Mouse (Mus musculus): ENCODE results near the gene Vmn2r89. TPM values are rescaled to one million over a fixed set of nuclear protein-coding genes. Genes with fewer than 3 reads are reported as not detected.
"Not testable (repeated sequence)": the region's sequence is repeated elsewhere in the genome, so short reads cannot be mapped to it uniquely, and the experiment has no call there.

Gene Vmn2r89
- polyA plus RNA-seq (2015; fragmentation: Nextera tagmentation; extraction: Ambion mirVana), result not detected in 2 replicates

GRCm38 (mm10) chr14:51451557-51451956 lies at the start of gene Vmn2r89:
Vmn2r89 (plus strand) TSS chr14:51451857.
- not testable (repeated sequence) for H3K9me3 ChIP-seq (ENCODE audit: control insufficient read depth, low read length); H3K4me3 ChIP-seq (replicated peaks; ENCODE audit: low read length); ATAC-seq; H3K9ac ChIP-seq (replicated peaks; ENCODE audit: low read depth, low read length); H3K27me3 ChIP-seq (replicated peaks; ENCODE audit: control insufficient read depth, insufficient read depth, low read length); H3K4me2 ChIP-seq (ENCODE audit: low read length); H3K36me3 ChIP-seq (ENCODE audit: control insufficient read depth, insufficient read depth); H3K27ac ChIP-seq (ENCODE audit: low read length); H3K4me1 ChIP-seq (replicated peaks; ENCODE audit: control insufficient read depth, insufficient read depth, low read length)
- 80% methylated on average over 2 of the region's 2 CpGs for WGBS

GRCm38 (mm10) chr14:51410520-51410919 lies 41.1 kb upstream of the Vmn2r89 start, which contains the start of gene Vmn2r88:
Vmn2r88 (plus strand) TSS chr14:51410820.
- Histone ChIP-seq H3K4me2 (ENCODE audit: low read length) (no peak within 1 kb of the TSS), H3K4me3 (replicated peaks; ENCODE audit: low read length) (no peak within 1 kb of the TSS), H3K36me3 (ENCODE audit: control insufficient read depth, insufficient read depth) (no peaks in the 10 kb centered on the region), H3K27me3 (replicated peaks; ENCODE audit: control insufficient read depth, insufficient read depth, low read length) (no peaks in the 10 kb centered on the region), H3K9ac (replicated peaks; ENCODE audit: low read depth, low read length) (no peak within 1 kb of the TSS), H3K4me1 (replicated peaks; ENCODE audit: control insufficient read depth, insufficient read depth, low read length) (no peaks in the 10 kb centered on the region), H3K9me3 (ENCODE audit: control insufficient read depth, low read length) (no peaks in the 10 kb centered on the region), H3K27ac (ENCODE audit: low read length) (no peak within 1 kb of the TSS)
- no peak for ATAC-seq
- 80% methylated on average over 1 of the region's 1 CpGs for WGBS

- H3K9me3 ChIP-seq (ENCODE audit: control insufficient read depth, low read length), result no peaks in the 10 kb centered on the region
- H3K4me2 ChIP-seq (ENCODE audit: low read length), result no peak overlapping the region
- H3K4me1 ChIP-seq (replicated peaks; ENCODE audit: control insufficient read depth, insufficient read depth, low read length), result no peaks in the 10 kb centered on the region
- H3K9ac ChIP-seq (replicated peaks; ENCODE audit: low read depth, low read length), result no peak overlapping the region
- H3K27me3 ChIP-seq (replicated peaks; ENCODE audit: control insufficient read depth, insufficient read depth, low read length), result no peaks in the 10 kb centered on the region
- H3K36me3 ChIP-seq (ENCODE audit: control insufficient read depth, insufficient read depth), result no peaks in the 10 kb centered on the region
- WGBS, result 60% methylated on average over 2 of the region's 2 CpGs
- H3K27ac ChIP-seq (ENCODE audit: low read length), result no peak overlapping the region
- ATAC-seq, result no peak
- H3K4me3 ChIP-seq (replicated peaks; ENCODE audit: low read length), result no peak overlapping the region
These were observed 27.8 kb upstream of the Vmn2r89 start for GRCm38 (mm10) chr14:51423885-51424284.

GRCm38 (mm10) chr14:51430138-51430537 lies 21.5 kb upstream of the Vmn2r89 start:
- not testable (repeated sequence) for ATAC-seq; H3K27me3 ChIP-seq (replicated peaks; ENCODE audit: control insufficient read depth, insufficient read depth, low read length); H3K4me2 ChIP-seq (ENCODE audit: low read length); H3K36me3 ChIP-seq (ENCODE audit: control insufficient read depth, insufficient read depth); H3K27ac ChIP-seq (ENCODE audit: low read length); H3K4me3 ChIP-seq (replicated peaks; ENCODE audit: low read length); H3K4me1 ChIP-seq (replicated peaks; ENCODE audit: control insufficient read depth, insufficient read depth, low read length); H3K9me3 ChIP-seq (ENCODE audit: control insufficient read depth, low read length); H3K9ac ChIP-seq (replicated peaks; ENCODE audit: low read depth, low read length)

- Histone ChIP-seq H3K27ac (ENCODE audit: low read length) (no peak overlapping the region), H3K4me1 (replicated peaks; ENCODE audit: control insufficient read depth, insufficient read depth, low read length) (no peaks in the 10 kb centered on the region), H3K27me3 (replicated peaks; ENCODE audit: control insufficient read depth, insufficient read depth, low read length) (no peaks in the 10 kb centered on the region), H3K4me2 (ENCODE audit: low read length) (no peak overlapping the region), H3K36me3 (ENCODE audit: control insufficient read depth, insufficient read depth) (no peaks in the 10 kb centered on the region), H3K9me3 (ENCODE audit: control insufficient read depth, low read length) (no peaks in the 10 kb centered on the region), H3K4me3 (replicated peaks; ENCODE audit: low read length) (no peak overlapping the region), H3K9ac (replicated peaks; ENCODE audit: low read depth, low read length) (no peak overlapping the region)
- ATAC-seq, result no peak
- WGBS, result 97% methylated on average over 16 of the region's 16 CpGs
These were observed 17.1 kb upstream of the Vmn2r89 start for GRCm38 (mm10) chr14:51434546-51434945.

GRCm38 (mm10) chr14:51435020-51435419 lies 16.6 kb upstream of the Vmn2r89 start:
- Histone ChIP-seq H3K27me3 (replicated peaks; ENCODE audit: control insufficient read depth, insufficient read depth, low read length) (no peaks in the 10 kb centered on the region), H3K27ac (ENCODE audit: low read length) (no peak overlapping the region), H3K4me3 (replicated peaks; ENCODE audit: low read length) (no peak overlapping the region), H3K36me3 (ENCODE audit: control insufficient read depth, insufficient read depth) (no peaks in the 10 kb centered on the region), H3K4me2 (ENCODE audit: low read length) (no peak overlapping the region), H3K9ac (replicated peaks; ENCODE audit: low read depth, low read length) (no peak overlapping the region), H3K9me3 (ENCODE audit: control insufficient read depth, low read length) (no peaks in the 10 kb centered on the region), H3K4me1 (replicated peaks; ENCODE audit: control insufficient read depth, insufficient read depth, low read length) (no peaks in the 10 kb centered on the region)
- 97% methylated on average over 26 of the region's 26 CpGs for whole genome bisulfite sequencing
- no peak for ATAC-seq

GRCm38 (mm10) chr14:51438955-51439354 lies 12.7 kb upstream of the Vmn2r89 start:
- H3K4me1 ChIP-seq (replicated peaks; ENCODE audit: control insufficient read depth, insufficient read depth, low read length), result no peaks in the 10 kb centered on the region
- H3K27ac ChIP-seq (ENCODE audit: low read length), result no peak overlapping the region
- H3K4me3 ChIP-seq (replicated peaks; ENCODE audit: low read length), result no peak overlapping the region
- H3K36me3 ChIP-seq (ENCODE audit: control insufficient read depth, insufficient read depth), result no peaks in the 10 kb centered on the region
- no peak overlapping the region for H3K9ac ChIP-seq (replicated peaks; ENCODE audit: low read depth, low read length)
- no peak overlapping the region for H3K4me2 ChIP-seq (ENCODE audit: low read length)
- ATAC-seq, result no peak
- 73% methylated on average over 4 of the region's 4 CpGs for WGBS
- no peaks in the 10 kb centered on the region for H3K9me3 ChIP-seq (ENCODE audit: control insufficient read depth, low read length)
- no peaks in the 10 kb centered on the region for H3K27me3 ChIP-seq (replicated peaks; ENCODE audit: control insufficient read depth, insufficient read depth, low read length)

GRCm38 (mm10) chr14:51480278-51480677 lies 28.6 kb downstream of the Vmn2r89 start:
- H3K4me2 ChIP-seq (ENCODE audit: low read length); H3K27me3 ChIP-seq (replicated peaks; ENCODE audit: control insufficient read depth, insufficient read depth, low read length); H3K9ac ChIP-seq (replicated peaks; ENCODE audit: low read depth, low read length); H3K36me3 ChIP-seq (ENCODE audit: control insufficient read depth, insufficient read depth); H3K9me3 ChIP-seq (ENCODE audit: control insufficient read depth, low read length); ATAC-seq; H3K27ac ChIP-seq (ENCODE audit: low read length); H3K4me1 ChIP-seq (replicated peaks; ENCODE audit: control insufficient read depth, insufficient read depth, low read length); H3K4me3 ChIP-seq (replicated peaks; ENCODE audit: low read length): not testable (repeated sequence)
- WGBS, result 93% methylated on average over 10 of the region's 10 CpGs

- H3K27ac ChIP-seq (ENCODE audit: low read length); H3K9me3 ChIP-seq (ENCODE audit: control insufficient read depth, low read length); H3K36me3 ChIP-seq (ENCODE audit: control insufficient read depth, insufficient read depth); H3K4me1 ChIP-seq (replicated peaks; ENCODE audit: control insufficient read depth, insufficient read depth, low read length); H3K9ac ChIP-seq (replicated peaks; ENCODE audit: low read depth, low read length); H3K27me3 ChIP-seq (replicated peaks; ENCODE audit: control insufficient read depth, insufficient read depth, low read length); H3K4me3 ChIP-seq (replicated peaks; ENCODE audit: low read length); ATAC-seq; H3K4me2 ChIP-seq (ENCODE audit: low read length): not testable (repeated sequence)
- WGBS, result 93% methylated on average over 12 of the region's 12 CpGs
These were observed 29.8 kb downstream of the Vmn2r89 start for GRCm38 (mm10) chr14:51481332-51482015.

Measured in forebrain, embryonic 16.5 days (tissue).